Mouse (Mus musculus) kidney, adult 11 months (tissue): Measurements from ENCODE around the gene Tmem44.

Source experiments
- DNase-seq: peaks from one replicate; pipeline ENCODE4 v3.0.0; 2022

Gene Tmem44

GRCm38 (mm10) chr16:30515418-30515817 lies 35.2 kb downstream of the Tmem44 start:
- no peak for DNase-seq

- peak; percentile 84 for DNase-seq
Measured at GRCm38 (mm10) chr16:30513050-30514024, 37.3 kb downstream of the Tmem44 start.

GRCm38 (mm10) chr16:30512375-30513049 lies 38.1 kb downstream of the Tmem44 start:
- peak; percentile 83 for DNase-seq

GRCm38 (mm10) chr16:30511563-30512340 lies 38.9 kb downstream of the Tmem44 start:
- no peak for DNase-seq

GRCm38 (mm10) chr16:30510504-30511451 lies 39.9 kb downstream of the Tmem44 start:
- DNase-seq = peak; percentile 88

- DNase-seq = no peak
Measured at GRCm38 (mm10) chr16:30510091-30510490, 40.6 kb downstream of the Tmem44 start.

- no peak for DNase-seq
Measured at GRCm38 (mm10) chr16:30509340-30509739, 41.3 kb downstream of the Tmem44 start.

GRCm38 (mm10) chr16:30508738-30509137 lies 41.9 kb downstream of the Tmem44 start:
- no peak for DNase-seq

GRCm38 (mm10) chr16:30507120-30507519 lies 43.5 kb downstream of the Tmem44 start:
- DNase-seq = no peak

GRCm38 (mm10) chr16:30505311-30506031 lies 45.2 kb downstream of the Tmem44 start:
- DNase-seq = no peak

- DNase-seq = no peak
Measured at GRCm38 (mm10) chr16:30504856-30505255, 45.8 kb downstream of the Tmem44 start.

GRCm38 (mm10) chr16:30503958-30504357 lies 46.7 kb downstream of the Tmem44 start:
- DNase-seq = peak; percentile 57

GRCm38 (mm10) chr16:30502221-30502891 lies 48.3 kb downstream of the Tmem44 start:
- no peak for DNase-seq

GRCm38 (mm10) chr16:30501621-30502020 lies 49.0 kb downstream of the Tmem44 start:
- DNase-seq = no peak

- DNase-seq = no peak
Measured at GRCm38 (mm10) chr16:30500223-30500622, 50.4 kb downstream of the Tmem44 start.

GRCm38 (mm10) chr16:30499126-30499857 lies 51.4 kb downstream of the Tmem44 start:
- no peak for DNase-seq

GRCm38 (mm10) chr16:30497307-30497706 lies 53.3 kb downstream of the Tmem44 start:
- DNase-seq = no peak

GRCm38 (mm10) chr16:30494883-30495282 lies 55.8 kb downstream of the Tmem44 start:
- DNase-seq = no peak

GRCm38 (mm10) chr16:30491742-30492141 lies 58.9 kb downstream of the Tmem44 start:
- no peak for DNase-seq

- no peak for DNase-seq
Measured at GRCm38 (mm10) chr16:30490791-30491190, 59.9 kb downstream of the Tmem44 start.
